Mouse (Mus musculus) C2C12 (cell line): Measurements from ENCODE around the gene Rnft2. TPM values are rescaled to one million over a fixed set of nuclear protein-coding genes. Genes with fewer than 3 reads are reported as not detected.
A peak's percentile ranks its signal among the peaks of the same experiment; 100 is the strongest.

Experiments
- H3K27me3 ChIP-seq: one replicate; pipeline ENCODE4 v1.6.1; 2011; ENCODE audit not compliant: control insufficient read depth, insufficient read depth, insufficient read length
- H3K36me3 ChIP-seq: one replicate; pipeline ENCODE4 v1.6.1; 2011; ENCODE audit not compliant: control insufficient read depth, insufficient read depth
- H3K4me3 ChIP-seq: one replicate; pipeline ENCODE4 v1.5.1; 2011; ENCODE audit warnings: mild to moderate bottlenecking, control low read depth; ENCODE audit not compliant: poor library complexity, insufficient read depth, severe bottlenecking
- H3K79me2 ChIP-seq: one replicate; pipeline ENCODE4 v1.6.1; 2011; ENCODE audit not compliant: control insufficient read depth, insufficient read depth
- H3K79me3 ChIP-seq: one replicate; pipeline ENCODE4 v1.6.1; 2011; ENCODE audit warnings: low read depth, control low read depth
- H3ac ChIP-seq: one replicate; pipeline ENCODE3; 2011; ENCODE audit warnings: low read depth; ENCODE audit not compliant: control insufficient read depth, insufficient read length
- CEBPB ChIP-seq: IDR thresholded peaks from one replicate; pipeline ENCODE4 v1.6.1; 2011; ENCODE audit warnings: low read depth, mild to moderate bottlenecking, control low read depth, moderate library complexity
- CTCF ChIP-seq: IDR thresholded peaks from one replicate; pipeline ENCODE4 v1.5.1; 2011; ENCODE audit not compliant: control insufficient read depth, insufficient read depth, insufficient read length
- FOSL1 ChIP-seq: IDR thresholded peaks from one replicate; pipeline ENCODE4 v1.8.0; 2011; ENCODE audit warnings: mild to moderate bottlenecking, low read length; ENCODE audit not compliant: poor library complexity, insufficient read depth, severe bottlenecking
- MAX ChIP-seq: IDR thresholded peaks from one replicate; pipeline ENCODE4 v1.6.1; 2011; ENCODE audit warnings: mild to moderate bottlenecking, control low read depth
- MYOD1 ChIP-seq: IDR thresholded peaks from one replicate; pipeline ENCODE4 v1.6.1; 2011; ENCODE audit warnings: low read depth; ENCODE audit not compliant: control insufficient read depth, insufficient read length
- MYOG ChIP-seq: IDR thresholded peaks from one replicate; pipeline ENCODE4 v1.6.1; 2011; ENCODE audit not compliant: control insufficient read depth, insufficient read length; ENCODE audit errors: extremely low read depth
- USF1 ChIP-seq: IDR thresholded peaks from one replicate; pipeline ENCODE4 v1.6.1; 2011; ENCODE audit warnings: low read depth, mild to moderate bottlenecking, control low read depth, moderate library complexity
- polyA plus RNA-seq: library from polyadenylated mRNA; unstranded; fragments of >200 nt; fragmentation: generic; extraction: Trizol; gene quantifications from one replicate; pipeline ENCODE4 v1.2.1, GENCODE M21; 2012; ENCODE audit warnings: missing spikeins

Rnft2 gene
- polyA plus RNA-seq, 1 experiment = 1.1 TPM

DNA sequence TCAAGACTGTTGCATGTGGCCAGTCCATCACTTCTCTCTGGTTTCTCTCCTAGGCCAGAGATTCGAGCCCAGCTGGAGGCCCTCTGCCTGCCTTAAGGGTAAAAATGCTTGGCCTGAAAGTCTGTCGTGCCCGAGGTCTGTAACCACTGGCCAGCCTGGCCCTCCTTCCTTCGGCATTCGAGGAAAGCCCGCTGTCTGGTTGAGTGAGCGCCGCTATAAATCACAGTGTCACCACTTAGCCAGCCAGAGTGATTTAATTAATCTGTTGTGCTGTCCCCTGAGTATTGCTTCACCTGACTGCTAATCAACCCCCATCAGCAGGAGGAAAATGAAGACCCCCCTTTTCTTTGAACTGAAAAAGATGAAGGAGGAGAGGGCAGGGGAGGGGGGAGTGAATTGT is 31.8 kb upstream of the Rnft2 start:
- no peaks in the 10 kb centered on the region for H3K79me2 ChIP-seq
- no peak for TF ChIP-seq MYOG
- no peak for TF ChIP-seq MAX
- no peak for TF ChIP-seq FOSL1
- TF ChIP-seq MYOD1 = no peak
- TF ChIP-seq USF1 = no peak
- TF ChIP-seq CTCF = no peak
- no peak for TF ChIP-seq CEBPB
- no peaks in the 10 kb centered on the region for H3K36me3 ChIP-seq
- H3K27me3 ChIP-seq = peaks cover 60% of the 10 kb centered on the region
- H3ac ChIP-seq = no peak overlapping the region
- H3K4me3 ChIP-seq = no peak overlapping the region
- no peaks in the 10 kb centered on the region for H3K79me3 ChIP-seq

GRCm38 (mm10) chr5:118276281-118276680 is 31.4 kb upstream of the Rnft2 start:
- TF ChIP-seq MYOD1 (no peak), USF1 (no peak), MAX (no peak), MYOG (no peak), CEBPB (no peak), CTCF (no peak)
- Histone ChIP-seq H3K79me3 (no peaks in the 10 kb centered on the region), H3ac (no peak overlapping the region), H3K4me3 (no peak overlapping the region), H3K36me3 (no peaks in the 10 kb centered on the region), H3K27me3 (peaks cover 64% of the 10 kb centered on the region), H3K79me2 (no peaks in the 10 kb centered on the region)

- H3K36me3 ChIP-seq = no peaks in the 10 kb centered on the region
- H3K27me3 ChIP-seq = peaks cover 59% of the 10 kb centered on the region
- H3ac ChIP-seq = no peak overlapping the region
- H3K79me3 ChIP-seq = no peaks in the 10 kb centered on the region
- no peak overlapping the region for H3K4me3 ChIP-seq
- no peaks in the 10 kb centered on the region for H3K79me2 ChIP-seq
- TF ChIP-seq CTCF (no peak), MAX (no peak), FOSL1 (no peak), CEBPB (no peak), USF1 (no peak), MYOG (no peak), MYOD1 (no peak)
These were observed 29.6 kb upstream of the Rnft2 start for GRCm38 (mm10) chr5:118274546-118274945.

DNA sequence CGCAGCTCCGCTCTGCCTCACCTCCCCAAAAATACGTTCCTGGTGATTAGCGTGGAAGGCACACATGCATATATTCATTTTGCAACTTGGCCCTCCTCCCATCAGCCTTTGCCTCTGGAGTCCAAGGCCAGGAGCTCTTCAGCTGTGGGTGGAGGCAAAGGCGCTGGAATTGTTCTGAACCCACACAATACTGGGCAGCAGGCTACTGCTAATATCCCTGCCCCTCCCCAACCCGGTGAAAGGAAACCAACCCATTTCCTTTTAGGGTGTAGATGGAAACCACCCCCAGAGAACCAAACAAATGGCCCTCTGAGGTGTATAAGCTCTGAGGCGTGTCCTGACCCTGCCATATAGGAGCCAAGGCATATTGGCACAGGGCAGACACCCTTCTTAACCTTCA is 28.5 kb upstream of the Rnft2 start:
- Histone ChIP-seq H3ac (no peak overlapping the region), H3K4me3 (no peak overlapping the region), H3K79me3 (no peaks in the 10 kb centered on the region), H3K27me3 (peaks cover 53% of the 10 kb centered on the region), H3K36me3 (no peaks in the 10 kb centered on the region), H3K79me2 (no peaks in the 10 kb centered on the region)
- TF ChIP-seq USF1 (no peak), MYOD1 (no peak), FOSL1 (no peak)

GRCm38 (mm10) chr5:118271449-118272110 is 26.7 kb upstream of the Rnft2 start:
- Histone ChIP-seq H3K27me3 (peaks cover 42% of the 10 kb centered on the region), H3K36me3 (no peaks in the 10 kb centered on the region), H3K79me3 (no peaks in the 10 kb centered on the region), H3ac (no peak overlapping the region), H3K79me2 (no peaks in the 10 kb centered on the region), H3K4me3 (no peak overlapping the region)
- TF ChIP-seq MAX = no peak
- no peak for TF ChIP-seq MYOG
- TF ChIP-seq CTCF = no peak
- no peak for TF ChIP-seq MYOD1
- TF ChIP-seq USF1 = no peak
- no peak for TF ChIP-seq FOSL1
- TF ChIP-seq CEBPB = no peak

DNA sequence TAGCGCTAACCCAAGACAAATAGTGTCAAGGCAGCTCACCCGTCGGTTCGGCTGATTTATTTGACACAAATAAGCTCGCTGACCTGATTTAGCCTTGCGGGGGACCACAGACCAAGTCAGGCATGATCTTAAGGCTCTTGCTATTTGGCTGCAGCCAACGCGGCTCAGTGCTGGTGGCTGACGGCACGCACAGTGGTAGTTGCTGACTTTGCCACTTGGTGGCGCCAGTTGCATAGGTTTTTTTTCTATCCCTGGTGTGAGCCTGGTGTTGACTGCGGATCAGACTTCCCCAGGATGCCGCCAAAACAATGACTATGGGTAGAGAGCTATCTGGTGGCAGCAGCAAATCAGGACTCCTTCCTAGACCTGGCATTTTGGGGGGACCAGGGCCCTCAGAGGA is 24.1 kb upstream of the Rnft2 start:
- Histone ChIP-seq H3ac (no peak overlapping the region), H3K79me3 (no peaks in the 10 kb centered on the region), H3K27me3 (peaks cover 22% of the 10 kb centered on the region), H3K4me3 (no peak overlapping the region), H3K79me2 (no peaks in the 10 kb centered on the region), H3K36me3 (no peaks in the 10 kb centered on the region)
- no peak for TF ChIP-seq FOSL1
- TF ChIP-seq CTCF = peak; percentile 76
- TF ChIP-seq USF1 = no peak
